Mouse (Mus musculus): Measurements from ENCODE around the gene Purb.

GRCm38 (mm10) chr11:6444077-6444853 lies 31.5 kb downstream of the Purb start, which contains the start of gene H2afv:
- TF ChIP-seq CTCF (conservative IDR thresholded peaks at IDR 0.05; ENCODE audit: low read length) (no peak), POU5F1 (IDR thresholded peaks at IDR 0.05; ENCODE audit: borderline replicate concordance, low read length) (no peak), NANOG (IDR thresholded peaks at IDR 0.05; ENCODE audit: borderline replicate concordance, low read length) (no peak)
